Mouse (Mus musculus) myocyte (in vitro differentiated cells): Measurements from ENCODE around the gene Aatf.

ENCODE experiments used
- MAX ChIP-seq: IDR thresholded peaks from one replicate; pipeline ENCODE4 v1.6.1; 2011; ENCODE audit warnings: low read depth, mild to moderate bottlenecking, control low read depth
- POLR2A ChIP-seq: IDR thresholded peaks from one replicate; pipeline ENCODE4 v1.6.1; 2011; ENCODE audit warnings: low read depth, mild to moderate bottlenecking, control low read depth, moderate library complexity; ENCODE audit not compliant: insufficient read length
- TCF12 ChIP-seq: IDR thresholded peaks from one replicate; pipeline ENCODE4 v1.6.1; 2011; ENCODE audit warnings: mild to moderate bottlenecking, control low read depth; ENCODE audit not compliant: poor library complexity, insufficient read depth, severe bottlenecking
- TCF3 ChIP-seq: IDR thresholded peaks from one replicate; pipeline ENCODE4 v1.6.1; 2011; ENCODE audit warnings: low read depth, control low read depth; ENCODE audit not compliant: insufficient read length
- USF1 ChIP-seq: IDR thresholded peaks from one replicate; pipeline ENCODE4 v1.6.1; 2011; ENCODE audit warnings: low read depth, mild to moderate bottlenecking, control low read depth, moderate library complexity

DNA sequence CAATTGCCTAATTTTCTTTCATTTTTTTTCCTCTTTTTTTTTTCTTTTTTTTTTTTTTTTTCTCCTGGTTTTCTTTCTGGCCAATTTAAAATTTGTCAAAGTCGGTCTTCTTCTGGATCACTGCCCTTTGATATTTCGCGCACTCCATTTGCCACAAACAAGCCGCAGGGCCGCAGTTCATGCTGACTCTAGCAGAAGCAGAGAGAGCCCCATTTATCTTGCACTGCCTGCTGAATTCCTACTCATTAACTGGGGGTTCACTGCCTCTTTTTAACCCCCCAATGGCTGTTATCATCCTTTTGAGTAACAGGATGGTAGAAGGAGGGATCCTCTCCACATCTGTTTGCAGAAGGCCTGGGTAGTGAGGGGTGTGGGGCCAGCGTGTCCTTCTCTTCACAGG is 129.4 kb downstream of the Aatf start:
- TF ChIP-seq MAX (no peak), TCF12 (no peak), USF1 (no peak), POLR2A (no peak), TCF3 (no peak)
